Mouse (Mus musculus) ES-E14 (cell line): Measurements from ENCODE around the gene Jph3. TPM values are rescaled to one million over a fixed set of nuclear protein-coding genes. Genes with fewer than 3 reads are reported as not detected.

Source experiments
- DNase-seq: peaks from one replicate; pipeline ENCODE4 v3.0.0-alpha.2; 2013; ENCODE audit warnings: low read depth, low spot score
- H3K27ac ChIP-seq: 2 replicates; pipeline ENCODE4 v1.5.1; 2012; ENCODE audit warnings: low read depth, mild to moderate bottlenecking, low read length, moderate library complexity, mixed read lengths; ENCODE audit not compliant: poor library complexity, insufficient read depth, severe bottlenecking
- H3K36me3 ChIP-seq: 2 replicates; pipeline ENCODE4 v1.6.1; 2012; ENCODE audit warnings: mild to moderate bottlenecking, low read length, moderate library complexity, mixed read lengths; ENCODE audit not compliant: control insufficient read depth, poor library complexity, insufficient read depth, severe bottlenecking
- H3K4me1 ChIP-seq, 2 experiments: fragments of 150-350 bp in 1 of 2; sonication (generic) in 1 of 2; 2 replicates each; pipeline ENCODE4 v1.6.1; 2012; ENCODE audit warnings: low read length in 2 of 2, mild to moderate bottlenecking in 1 of 2, mixed read lengths in 1 of 2; ENCODE audit not compliant: control insufficient read depth in 2 of 2, insufficient read depth in 2 of 2, poor library complexity in 1 of 2
- H3K4me3 ChIP-seq, 2 experiments: fragments of 150-350 bp in 1 of 2; sonication (generic) in 1 of 2; 2 replicates each; pipeline ENCODE4 v1.5.1; 2012; ENCODE audit warnings: low read length in 2 of 2, low read depth in 1 of 2, mild to moderate bottlenecking in 1 of 2, mixed read lengths in 1 of 2; ENCODE audit not compliant: insufficient read depth in 1 of 2, poor library complexity in 1 of 2, severe bottlenecking in 1 of 2
- H3K9ac ChIP-seq: 2 replicates; pipeline ENCODE4 v1.6.1; 2012; ENCODE audit warnings: low read depth, mild to moderate bottlenecking, low read length, mixed read lengths; ENCODE audit not compliant: poor library complexity, insufficient read depth, severe bottlenecking
- H3K9me3 ChIP-seq: fragments of 150-350 bp; sonication (generic); 2 replicates; pipeline ENCODE4 v1.6.1; 2012; ENCODE audit warnings: low read depth, mild to moderate bottlenecking, low read length; ENCODE audit not compliant: control insufficient read depth, insufficient read depth
- CHD2 ChIP-seq: IDR thresholded peaks from 2 replicates; pipeline ENCODE4 v1.6.1; 2014; ENCODE audit warnings: mild to moderate bottlenecking, low read depth, low read length, inconsistent platforms
- HCFC1 ChIP-seq: IDR thresholded peaks from 2 replicates; pipeline ENCODE4 v1.6.1; 2012; ENCODE audit warnings: low read length, inconsistent platforms, borderline replicate concordance; ENCODE audit not compliant: insufficient read depth
- MAFK ChIP-seq: IDR thresholded peaks from 2 replicates; pipeline ENCODE4 v1.6.1; 2014; ENCODE audit warnings: mild to moderate bottlenecking, low read depth, low read length, inconsistent platforms; ENCODE audit not compliant: insufficient read depth
- ZC3H11A ChIP-seq: IDR thresholded peaks from 2 replicates; pipeline ENCODE4 v1.6.1; 2012; ENCODE audit warnings: low read depth, mild to moderate bottlenecking, inconsistent platforms, low read length, borderline replicate concordance
- ZNF384 ChIP-seq: IDR thresholded peaks from 2 replicates; pipeline ENCODE4 v1.6.1; 2012; ENCODE audit warnings: low read depth, low read length, inconsistent platforms
- in situ Hi-C, 2 experiments: fragments of 600-800 bp; cut with MboI; formaldehyde crosslinking; loops; one replicate each; pipeline ENCODE4 v1.15.1; 2025; ENCODE audit warnings: low sequenced_read_pairs in 2 of 2, inconsistent platforms in 1 of 2; ENCODE audit not compliant: unreplicated experiment in 2 of 2
- total RNA-seq: library from RNA; depleted of rRNA; stranded (reverse); fragments of 300-350 nt; gene quantifications from 2 replicates; pipeline ENCODE4 v1.2.3, GENCODE M21; 2012

Jph3 gene
- total RNA-seq, 1 experiment = 0.76 TPM

- TF ChIP-seq ZC3H11A (no peak), MAFK (no peak), CHD2 (no peak), HCFC1 (no peak), ZNF384 (no peak)
- in situ Hi-C loops = no loop called here
- no peaks in the 10 kb centered on the region for H3K4me1 ChIP-seq
These were observed 36.2 kb downstream of the Jph3 start for GRCm38 (mm10) chr8:121765594-121766138.

DNA sequence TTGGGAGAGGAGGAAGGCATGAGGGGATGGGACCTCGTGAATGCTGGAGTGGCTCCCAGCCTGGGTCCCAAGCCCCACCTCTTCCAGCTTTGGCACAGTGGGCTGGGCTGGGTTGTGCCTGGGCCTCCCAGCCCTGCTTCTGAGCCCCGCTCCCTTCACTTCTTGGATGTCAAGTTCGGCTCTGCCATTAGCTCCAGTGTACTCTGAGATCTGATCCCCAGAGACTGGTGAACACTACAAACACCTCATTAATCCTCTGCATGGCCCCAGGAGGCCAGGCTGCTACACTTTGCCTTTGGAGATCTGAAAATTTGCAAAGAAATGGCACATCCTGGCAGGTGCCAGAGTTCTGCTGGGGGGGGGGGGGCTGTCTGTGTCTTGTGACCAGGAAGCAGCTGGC lies 39.7 kb downstream of the Jph3 start:
- H3K27ac ChIP-seq = no peak overlapping the region
- peaks cover 0 to 9% of the 10 kb centered on the region in 2 experiments; a peak in 1 of 4 replicates for H3K4me1 ChIP-seq
- H3K9ac ChIP-seq = no peak overlapping the region
- no peaks in the 10 kb centered on the region for H3K36me3 ChIP-seq
- no peaks in the 10 kb centered on the region for H3K9me3 ChIP-seq
- TF ChIP-seq ZNF384 = no peak
- no peak for TF ChIP-seq MAFK
- no peak for TF ChIP-seq HCFC1
- no peak for TF ChIP-seq ZC3H11A
- TF ChIP-seq CHD2 = no peak
- in situ Hi-C loops = no loop called here
- no peak for DNase-seq
- no peak overlapping the region for H3K4me3 ChIP-seq

More at GRCm38 (mm10) chr8:121765594-121766138, 36.2 kb downstream of the Jph3 start:
- H3K9me3 ChIP-seq = no peaks in the 10 kb centered on the region
- no peak overlapping the region for H3K27ac ChIP-seq
- H3K4me3 ChIP-seq = no peak overlapping the region
- no peak overlapping the region for H3K9ac ChIP-seq
- no peaks in the 10 kb centered on the region for H3K36me3 ChIP-seq
- no peak for DNase-seq

GRCm38 (mm10) chr8:121769621-121770020 lies 40.2 kb downstream of the Jph3 start:
- in situ Hi-C loops = no loop called here
- DNase-seq = no peak

GRCm38 (mm10) chr8:121770845-121771752 lies 41.7 kb downstream of the Jph3 start:
- H3K9me3 ChIP-seq = no peaks in the 10 kb centered on the region
- no peak overlapping the region for H3K27ac ChIP-seq
- in situ Hi-C loops = no loop called here
- H3K4me3 ChIP-seq = no peak overlapping the region
- H3K36me3 ChIP-seq = no peaks in the 10 kb centered on the region
- TF ChIP-seq ZC3H11A = no peak
- peaks cover 0 to 9% of the 10 kb centered on the region in 2 experiments; a peak in 1 of 4 replicates for H3K4me1 ChIP-seq
- no peak for DNase-seq
- H3K9ac ChIP-seq = no peak overlapping the region

More at GRCm38 (mm10) chr8:121769621-121770020, 40.2 kb downstream of the Jph3 start:
- Histone ChIP-seq H3K9ac (no peak overlapping the region), H3K36me3 (no peaks in the 10 kb centered on the region), H3K9me3 (no peaks in the 10 kb centered on the region), H3K4me1 (peaks cover 0 to 9% of the 10 kb centered on the region in 2 experiments; a peak in 1 of 4 replicates), H3K27ac (no peak overlapping the region), H3K4me3 (no peak overlapping the region)
- TF ChIP-seq ZC3H11A = no peak
- no peak for TF ChIP-seq CHD2
- TF ChIP-seq HCFC1 = no peak
- no peak for TF ChIP-seq ZNF384
- no peak for TF ChIP-seq MAFK
